Mouse (Mus musculus) small intestine, adult 10 weeks (tissue): Measurements from ENCODE around the gene Maea. TPM values are rescaled to one million over a fixed set of nuclear protein-coding genes. Genes with fewer than 3 reads are reported as not detected.

ENCODE experiments used
- polyA plus RNA-seq: library from polyadenylated mRNA; stranded (reverse); fragments of 350-450 nt; fragmentation: Illumina TruSeq; extraction: RNeasy Lipid Tissue Mini Kit (QIAGEN cat#74804); gene quantifications from one replicate; pipeline ENCODE4 v1.2.3, GENCODE M21; 2014; ENCODE audit warnings: low replicate concordance

Maea gene
- 43.8 TPM for polyA plus RNA-seq

GRCm38 (mm10) chr5:33335273-33335976 is at the start of gene Maea:
Gene Maea, plus strand, starts transcription at chr5:33335509.

GRCm38 (mm10) chr5:33378302-33378854 is 43.1 kb downstream of the Maea start, which contains the start of gene Uvssa:
Gene Uvssa, plus strand, starts transcription at chr5:33378549.

Other genes with a start within 250 kb of the Maea start
- 1,262 TPM for gene Slc5a1, start 231.3 kb upstream of the Maea start, polyA plus RNA-seq
- not detected for gene Spon2, start 117.1 kb upstream of the Maea start, polyA plus RNA-seq
- gene Ctbp1, start 60.5 kb upstream of the Maea start, polyA plus RNA-seq: 32.0 TPM
- 26.0 TPM for gene Uvssa, start 43.0 kb downstream of the Maea start, polyA plus RNA-seq
- gene Nkx1-1, start 98.5 kb downstream of the Maea start, polyA plus RNA-seq: not detected